7 mouse cellular contexts compared by ENCODE assay signal in the genomic region with DNA sequence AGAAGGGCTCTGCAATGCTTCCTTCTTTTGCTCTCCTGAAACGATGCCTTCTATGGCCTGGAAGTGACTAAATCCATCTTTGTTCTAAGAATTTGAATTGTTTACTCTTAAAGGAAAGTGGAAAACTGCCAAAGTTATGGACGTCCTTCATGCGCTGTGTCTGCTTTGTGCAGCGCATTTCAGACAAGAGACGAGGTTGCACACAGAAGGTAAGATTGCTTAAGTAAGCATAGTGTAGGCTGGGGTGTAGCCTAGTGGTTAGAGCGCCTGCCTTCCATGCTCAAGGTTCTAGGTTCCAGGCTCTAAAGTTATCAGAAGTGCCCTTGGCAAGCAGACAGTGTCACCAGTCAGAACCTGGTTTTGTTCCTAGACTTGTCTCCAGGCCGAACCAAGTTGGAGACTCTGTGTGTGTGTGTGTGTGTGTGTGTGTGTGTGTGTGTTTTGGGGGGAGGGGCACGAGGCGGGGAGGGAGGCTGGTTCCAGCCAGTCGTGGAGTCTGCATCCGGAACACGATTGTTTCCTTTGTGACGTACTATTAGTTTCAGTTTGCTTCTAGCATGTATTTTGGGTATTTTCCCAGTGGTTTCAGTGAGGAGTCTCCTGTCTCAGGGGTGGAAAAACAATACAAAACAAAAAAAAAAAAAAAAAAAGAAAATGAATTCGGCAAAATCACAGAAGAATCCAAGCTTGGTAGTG.
A peak's percentile ranks its signal among the peaks of the same experiment; 100 is the strongest.
DNase-seq lines count a peak whose midpoint lies in the region; ATAC-seq lines count a peak whose summit lies in the region.

No protein-coding gene starts in this region.

- 0 out of 2 replicates have a peak, but pooled peaks have one; percentile 44 for ATAC-seq in forebrain, embryonic 13.5 days
- ATAC-seq in intestine, embryonic 15.5 days = 0 out of 2 replicates have a peak, but pooled peaks have one; percentile 34

- peak overlapping the region; percentile 55 for H3K27ac ChIP-seq in forebrain, embryonic 13.5 days
- H3K27ac ChIP-seq in intestine, embryonic 15.5 days = peak overlapping the region; percentile 51; the same call in 1 of the 2 replicates

- H3K36me3 ChIP-seq in forebrain, embryonic 13.5 days (ENCODE audit: poor library complexity, severe bottlenecking) = no peaks in the 10 kb centered on the region
- H3K36me3 ChIP-seq in intestine, embryonic 15.5 days = no peaks in the 10 kb centered on the region

- no peak overlapping the region for H3K9ac ChIP-seq in forebrain, embryonic 13.5 days
- no peak overlapping the region for H3K9ac ChIP-seq in intestine, embryonic 15.5 days

- peak overlapping the region; percentile 27 for H3K4me2 ChIP-seq in forebrain, embryonic 13.5 days
- peak overlapping the region; percentile 14; the same call in 1 of the 2 replicates for H3K4me2 ChIP-seq in intestine, embryonic 15.5 days (replicated peaks)

- H3K27me3 ChIP-seq in forebrain, embryonic 13.5 days = no peaks in the 10 kb centered on the region
- no peaks in the 10 kb centered on the region for H3K27me3 ChIP-seq in intestine, embryonic 15.5 days (replicated peaks)

- 58% methylated on average over 14 of the region's 14 CpGs for WGBS in forebrain, embryonic 13.5 days
- WGBS in intestine, embryonic 15.5 days = 61% methylated on average over 14 of the region's 14 CpGs

- peaks cover 3% of the 10 kb centered on the region; the same call in 1 of the 2 replicates for H3K9me3 ChIP-seq in forebrain, embryonic 13.5 days (replicated peaks)
- no peaks in the 10 kb centered on the region for H3K9me3 ChIP-seq in intestine, embryonic 15.5 days

- peaks cover 10% of the 10 kb centered on the region for H3K4me1 ChIP-seq in forebrain, embryonic 13.5 days
- H3K4me1 ChIP-seq in intestine, embryonic 15.5 days (replicated peaks) = no peaks in the 10 kb centered on the region

- peak; percentile 72 for DNase-seq in testis, postnatal 10 days (ENCODE audit: low spot score)
- no peak for DNase-seq in testis, postnatal 14 days (ENCODE audit: low spot score)
- peak; percentile 60 for DNase-seq in lung, postnatal 36 days
- no peak for DNase-seq in thymus, adult 18-20 months
- no peak for DNase-seq in layer of hippocampus, adult 8-10 months (ENCODE audit: low spot score in 2 of 2)

- no peak overlapping the region for H3K4me3 ChIP-seq in forebrain, embryonic 13.5 days
- H3K4me3 ChIP-seq in intestine, embryonic 15.5 days (replicated peaks) = no peak overlapping the region

Comparison
In these comparisons a context has a peak if more than half of its experiments do, and no peak if none do; other contexts are left out.
1. DNase-seq: peak in testis, postnatal 10 days (single experiment) and lung, postnatal 36 days (single experiment); none in testis, postnatal 14 days (single experiment), thymus, adult 18-20 months (0 of 2) and layer of hippocampus, adult 8-10 months (0 of 2).